Mouse (Mus musculus) sigmoid colon, adult 10 weeks (tissue): Measurements from ENCODE around the gene Sat1. TPM values are rescaled to one million over a fixed set of nuclear protein-coding genes. Genes with fewer than 3 reads are reported as not detected.

Experiments
- polyA plus RNA-seq: library from polyadenylated mRNA; stranded (reverse); fragments of 350-450 nt; fragmentation: Illumina TruSeq; extraction: RNeasy Lipid Tissue Mini Kit (QIAGEN cat#74804); gene quantifications from one replicate; pipeline ENCODE4 v1.2.3, GENCODE M21; 2014; ENCODE audit warnings: low read depth, low replicate concordance

Sat1 gene
- polyA plus RNA-seq: 837 TPM

DNA sequence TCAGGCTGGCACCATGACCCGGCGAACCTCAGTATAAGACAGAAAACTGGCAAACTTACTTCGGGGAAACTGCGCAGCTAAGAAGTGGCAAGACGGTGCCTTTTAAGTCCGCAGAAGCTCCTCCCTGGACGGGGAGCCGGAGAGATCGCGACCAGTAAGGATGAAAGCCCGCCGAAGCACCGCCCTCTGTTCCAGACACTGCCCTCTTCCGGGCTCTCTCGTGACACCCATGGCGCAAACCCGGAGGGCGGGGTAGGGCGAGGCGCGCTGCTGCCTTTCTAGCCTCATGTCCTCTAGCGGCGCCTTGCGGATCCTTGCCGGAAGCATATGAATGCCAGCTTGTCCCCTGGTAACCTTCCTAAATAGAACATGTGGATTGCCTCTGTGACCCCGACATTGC lies at the start of gene Sat1:
Gene Sat1, minus strand, starts transcription at position 179 of the 400 bp plus-strand sequence.

DNA sequence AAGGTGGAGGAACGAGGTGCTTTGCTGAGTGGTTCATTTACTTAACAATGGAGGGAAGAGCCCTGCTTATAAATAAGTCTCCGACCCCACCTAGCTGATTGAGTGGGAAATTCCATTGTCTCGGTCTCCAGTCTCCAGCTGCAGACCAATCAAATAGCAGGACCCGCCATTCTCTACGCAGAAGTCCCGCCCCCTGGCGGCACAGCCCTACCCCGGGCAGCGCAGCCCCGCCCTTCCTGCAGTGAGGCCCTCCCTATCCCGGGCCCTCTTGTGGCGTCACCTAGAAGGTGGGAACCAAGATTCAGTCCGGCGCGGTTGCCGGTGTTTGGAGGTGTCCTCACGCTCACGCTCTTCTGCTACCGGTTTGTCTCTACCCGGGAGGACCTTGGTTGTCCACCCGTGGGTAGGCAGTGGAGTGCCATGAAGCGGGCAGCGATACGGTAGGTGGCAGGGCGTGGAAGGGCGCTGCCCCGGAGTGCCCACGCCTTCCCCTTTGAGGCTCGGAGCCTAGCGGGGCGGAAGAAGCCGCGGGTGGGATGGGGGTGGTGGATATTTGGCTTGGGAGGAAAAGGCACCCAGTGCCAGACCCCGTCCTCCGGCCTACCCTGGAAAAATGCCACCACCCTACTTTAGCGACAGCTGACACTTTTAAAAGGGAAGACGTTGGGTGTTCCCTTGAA lies 46.1 kb upstream of the Sat1 start, which contains the start of gene Acot9:
Gene Acot9, plus strand, starts transcription at position 209 of the 680 bp plus-strand sequence.

Other genes starting within 250 kb of the Sat1 start
- gene Magea8, start 220.6 kb downstream of the Sat1 start, polyA plus RNA-seq: not detected
- not detected for gene Magea5, start 153.3 kb downstream of the Sat1 start, polyA plus RNA-seq
- not detected for gene Magea1, start 126.7 kb downstream of the Sat1 start, polyA plus RNA-seq
- gene Magea2, start 122.8 kb downstream of the Sat1 start, polyA plus RNA-seq: not detected
- gene Cldn34b2, start 88.0 kb downstream of the Sat1 start, polyA plus RNA-seq: not detected
- gene Acot9, start 46.0 kb upstream of the Sat1 start, polyA plus RNA-seq: 85.2 TPM
- 69.6 TPM for gene Prdx4, start 124.3 kb upstream of the Sat1 start, polyA plus RNA-seq